Mouse (Mus musculus) midbrain, postnatal 0 days (tissue): Measurements from ENCODE around the gene Tmem167. TPM values are rescaled to one million over a fixed set of nuclear protein-coding genes. Genes with fewer than 3 reads are reported as not detected.

ENCODE experiments used
- ATAC-seq: fragments of 200-750 bp; cut with Nextera tagmentation; 2 replicates; pipeline ENCODE4 v1.8.0; 2017; ENCODE audit warnings: moderate number of reproducible peaks, mild to moderate bottlenecking, moderate TSS enrichment, moderate library complexity; ENCODE audit not compliant: low FRiP score
- DNase-seq: peaks from one replicate; pipeline ENCODE4 v3.0.0-alpha.2; 2015; ENCODE audit warnings: low spot score
- H3K27ac ChIP-seq: fragments of 300-500 bp; sonication (generic); 2 replicates; pipeline ENCODE4 v1.5.1; 2014; ENCODE audit warnings: low read depth, mild to moderate bottlenecking, low read length, mixed read lengths
- H3K27me3 ChIP-seq: fragments of 300-500 bp; sonication (generic); 2 replicates; pipeline ENCODE4 v1.6.1; 2014; ENCODE audit warnings: low read length, control low read depth, mixed read lengths; ENCODE audit not compliant: insufficient read depth
- H3K36me3 ChIP-seq: fragments of 300-500 bp; sonication (generic); 2 replicates; pipeline ENCODE4 v1.6.1; 2014; ENCODE audit warnings: low read length, control low read depth, mixed read lengths; ENCODE audit not compliant: insufficient read depth
- H3K4me1 ChIP-seq: fragments of 300-500 bp; sonication (generic); 2 replicates; pipeline ENCODE4 v1.6.1; 2014; ENCODE audit warnings: mild to moderate bottlenecking, control low read depth, antibody characterized with exemption, low read length, mixed read lengths; ENCODE audit not compliant: insufficient read depth
- H3K4me2 ChIP-seq: fragments of 300-500 bp; sonication (generic); 2 replicates; pipeline ENCODE4 v1.6.1; 2014; ENCODE audit warnings: low read depth, mild to moderate bottlenecking, low read length, mixed read lengths; ENCODE audit not compliant: poor library complexity, severe bottlenecking
- H3K4me3 ChIP-seq: fragments of 300-500 bp; sonication (generic); 2 replicates; pipeline ENCODE4 v1.5.1; 2014; ENCODE audit warnings: low read depth, mild to moderate bottlenecking, low read length, moderate library complexity
- H3K9ac ChIP-seq: fragments of 300-500 bp; sonication (generic); replicated peaks from 2 replicates; pipeline ENCODE4 v1.6.1; 2014; ENCODE audit warnings: mild to moderate bottlenecking, low read length, moderate library complexity, mixed read lengths; ENCODE audit not compliant: poor library complexity, severe bottlenecking
- H3K9me3 ChIP-seq: fragments of 300-500 bp; sonication (generic); 2 replicates; pipeline ENCODE4 v1.6.1; 2016; ENCODE audit warnings: low read length, control low read depth
- CTCF ChIP-seq: IDR thresholded peaks from 2 replicates; pipeline ENCODE4 v1.5.1; 2016; ENCODE audit warnings: antibody characterized with exemption, mild to moderate bottlenecking
- WGBS: fragments of 180-500 bp; shearing (Covaris S2); extraction: QIAGEN DNeasy Blood & Tissue Kit; methylation state at CpG from one replicate; pipeline ENCODE4 v1.1.7; 2014; 5-methylcytosine and 5-hydroxymethylcytosine counted together
- polyA plus RNA-seq: library from polyadenylated mRNA; unstranded; fragments of >200 nt; fragmentation: Nextera tagmentation; extraction: Ambion mirVana; gene quantifications from 2 replicates; pipeline ENCODE4 v1.2.1, GENCODE M21; 2015
- total RNA-seq: library from RNA; depleted of rRNA; stranded (reverse); fragments of >200 nt; gene quantifications from 2 replicates; pipeline ENCODE4 v1.2.3, GENCODE M21; 2014

Tmem167 gene
- total and polyA plus RNA-seq, 2 experiments from 2014 or later: 26.9 to 35.3 TPM

GRCm38 (mm10) chr13:90143245-90143644 lies 54.3 kb downstream of the Tmem167 start:
- Histone ChIP-seq H3K27me3 (no peaks in the 10 kb centered on the region), H3K4me3 (no peak overlapping the region), H3K36me3 (no peaks in the 10 kb centered on the region), H3K4me1 (no peaks in the 10 kb centered on the region), H3K9ac (no peak overlapping the region), H3K27ac (no peak overlapping the region), H3K4me2 (no peak overlapping the region), H3K9me3 (no peaks in the 10 kb centered on the region)
- TF ChIP-seq CTCF: no peak
- DNase-seq: no peak
- ATAC-seq: no peak
- WGBS: 26% methylated on average over 4 of the region's 4 CpGs

GRCm38 (mm10) chr13:90151881-90152280 lies 63.0 kb downstream of the Tmem167 start:
- Histone ChIP-seq H3K9ac (no peak overlapping the region), H3K4me1 (no peaks in the 10 kb centered on the region), H3K9me3 (no peaks in the 10 kb centered on the region), H3K27ac (no peak overlapping the region), H3K27me3 (no peaks in the 10 kb centered on the region), H3K4me3 (no peak overlapping the region), H3K4me2 (no peak overlapping the region), H3K36me3 (no peaks in the 10 kb centered on the region)
- no peak for TF ChIP-seq CTCF
- ATAC-seq (no peak), DNase-seq (no peak)

DNA sequence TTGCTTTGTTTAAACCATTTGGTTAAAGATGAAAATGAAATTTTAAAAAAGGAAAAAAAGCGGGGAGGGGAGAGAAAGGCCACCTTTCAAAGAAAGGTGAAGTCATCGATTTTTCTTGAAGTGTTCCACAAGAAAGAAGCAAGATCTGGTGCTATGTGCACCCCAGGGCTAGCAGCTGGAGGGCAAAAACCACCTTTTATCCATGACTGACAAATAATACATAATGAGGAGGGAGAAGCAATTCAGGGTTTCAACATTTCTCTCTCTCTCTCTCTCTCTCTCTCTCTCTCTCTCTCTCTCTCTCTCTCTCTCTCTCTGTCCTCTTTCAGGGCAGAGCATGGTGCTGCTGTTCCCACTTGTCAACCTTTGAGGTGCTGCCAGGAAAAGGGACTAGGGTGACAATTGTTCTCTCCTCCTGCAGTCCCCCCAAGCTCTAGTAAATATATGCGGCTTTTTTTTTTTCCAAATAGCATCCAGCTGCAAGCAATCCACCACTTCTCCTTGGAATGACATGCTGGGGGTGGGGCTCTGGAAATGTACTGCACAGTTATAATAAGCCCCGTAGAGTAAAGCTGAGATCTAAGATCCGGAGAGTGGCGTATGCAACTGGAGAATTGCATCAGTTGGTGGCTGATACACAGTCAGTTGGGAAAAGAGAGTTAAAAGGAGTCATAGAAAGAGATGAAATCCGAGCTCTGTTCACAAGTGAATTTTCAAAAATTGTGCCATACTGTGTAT lies 63.8 kb downstream of the Tmem167 start:
- 25% methylated on average over 7 of the region's 7 CpGs for whole genome bisulfite sequencing
- H3K9ac ChIP-seq: no peak overlapping the region
- peak overlapping the region; percentile 26; the same call in 1 of the 2 replicates for H3K27ac ChIP-seq
- no peaks in the 10 kb centered on the region for H3K27me3 ChIP-seq
- DNase-seq (peak; percentile 21), ATAC-seq (peak; percentile 74)
- H3K4me3 ChIP-seq: no peak overlapping the region
- no peaks in the 10 kb centered on the region for H3K36me3 ChIP-seq
- H3K9me3 ChIP-seq: no peaks in the 10 kb centered on the region
- no peaks in the 10 kb centered on the region for H3K4me1 ChIP-seq
- peak overlapping the region; percentile 28; the same call in 1 of the 2 replicates for H3K4me2 ChIP-seq
- no peak for TF ChIP-seq CTCF

DNA sequence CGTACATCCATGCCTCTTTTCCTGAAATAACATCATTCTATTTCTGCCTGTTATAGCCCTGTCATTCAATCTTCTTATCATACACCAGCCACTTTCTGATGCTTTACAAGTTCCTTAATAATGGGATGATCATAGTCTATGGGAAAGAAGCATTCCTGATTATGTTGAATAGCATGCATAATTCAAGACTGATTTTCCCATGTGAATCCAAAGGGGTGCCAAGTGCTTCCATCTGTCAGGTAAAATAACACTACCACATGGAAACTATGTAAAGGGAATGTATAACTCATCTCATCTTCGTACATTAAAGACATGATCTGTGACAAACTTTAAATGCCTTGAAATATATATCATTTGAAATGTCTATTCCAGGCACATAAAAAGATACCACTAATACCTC lies 75.2 kb downstream of the Tmem167 start:
- Histone ChIP-seq H3K4me1 (no peaks in the 10 kb centered on the region), H3K9ac (no peak overlapping the region), H3K4me3 (no peak overlapping the region), H3K4me2 (no peak overlapping the region), H3K27me3 (no peaks in the 10 kb centered on the region), H3K27ac (no peak overlapping the region), H3K9me3 (no peaks in the 10 kb centered on the region), H3K36me3 (no peaks in the 10 kb centered on the region)
- ATAC-seq (no peak), DNase-seq (no peak)
- no peak for TF ChIP-seq CTCF
- 86% methylated on average over 2 of the region's 2 CpGs for WGBS

DNA sequence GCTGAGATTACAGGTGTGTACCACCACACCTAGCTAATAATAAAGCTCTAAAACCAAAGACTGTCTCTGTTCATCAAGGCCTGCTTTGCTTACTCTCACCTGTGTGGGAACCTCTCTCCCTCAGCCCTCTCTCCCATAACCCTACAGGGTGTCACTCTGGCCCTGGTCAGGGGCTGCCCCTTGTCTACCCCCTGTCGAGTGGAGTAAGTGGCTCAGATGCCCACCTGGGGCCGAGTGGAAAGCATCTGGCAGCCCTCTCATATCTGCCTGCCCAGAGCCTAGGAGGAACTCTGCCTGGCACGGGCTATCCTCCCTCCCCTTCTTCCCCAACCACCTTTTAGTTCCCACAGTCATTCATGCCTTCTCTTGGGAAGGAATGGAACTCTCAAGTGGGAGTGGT lies 78.1 kb downstream of the Tmem167 start:
- H3K9me3 ChIP-seq: no peaks in the 10 kb centered on the region
- WGBS: 55% methylated on average over 3 of the region's 3 CpGs
- TF ChIP-seq CTCF: no peak

GRCm38 (mm10) chr13:90170100-90170781 lies 81.3 kb downstream of the Tmem167 start:
- Histone ChIP-seq H3K36me3 (no peaks in the 10 kb centered on the region), H3K27ac (no peak overlapping the region), H3K4me3 (no peak overlapping the region), H3K27me3 (no peaks in the 10 kb centered on the region), H3K4me2 (no peak overlapping the region), H3K4me1 (no peaks in the 10 kb centered on the region), H3K9me3 (no peaks in the 10 kb centered on the region), H3K9ac (no peak overlapping the region)
- WGBS: 46% methylated on average over 4 of the region's 4 CpGs
- no peak for TF ChIP-seq CTCF
- DNase-seq: no peak
- ATAC-seq: no peak

More for the DNA sequence above, 78.1 kb downstream of the Tmem167 start:
- ATAC-seq (no peak), DNase-seq (no peak)
- Histone ChIP-seq H3K27me3 (no peaks in the 10 kb centered on the region), H3K4me1 (no peaks in the 10 kb centered on the region), H3K9ac (no peak overlapping the region), H3K4me3 (no peak overlapping the region), H3K36me3 (no peaks in the 10 kb centered on the region), H3K27ac (no peak overlapping the region), H3K4me2 (no peak overlapping the region)
